Mouse (Mus musculus): ENCODE measurements around the gene Map3k7. TPM values are rescaled to one million over a fixed set of nuclear protein-coding genes. Genes with fewer than 3 reads are reported as not detected.
A peak's percentile ranks its signal among the peaks of the same experiment; 100 is the strongest.

Gene Map3k7
- 11.7 and 14.1 TPM in 2 replicates for polyA plus RNA-seq (2015; fragmentation: Nextera tagmentation; extraction: Ambion mirVana)

GRCm38 (mm10) chr4:31963354-31964193, at the start of gene Map3k7:
Gene Map3k7, plus strand, starts transcription at chr4:31964097.
- ATAC-seq (ENCODE audit: low read depth) (peak; percentile 92), DNase-seq (peak; percentile 86)
- Histone ChIP-seq H3K27me3 (no peaks in the 10 kb centered on the region), H3K4me3 (replicated peaks) (peak within 1 kb of the TSS; percentile 87), H3K27ac (peak within 1 kb of the TSS; percentile 95), H3K36me3 (no peaks in the 10 kb centered on the region; the same call in 1 of the 2 replicates), H3K4me2 (peak within 1 kb of the TSS; percentile 83), H3K4me1 (replicated peaks) (peaks cover 36% of the 10 kb centered on the region), H3K9me3 (replicated peaks) (no peaks in the 10 kb centered on the region), H3K9ac (peak within 1 kb of the TSS; percentile 91)
- under 1% methylated on average over 88 of the region's 88 CpGs for WGBS (ENCODE audit: insufficient replicate concordance)

DNA sequence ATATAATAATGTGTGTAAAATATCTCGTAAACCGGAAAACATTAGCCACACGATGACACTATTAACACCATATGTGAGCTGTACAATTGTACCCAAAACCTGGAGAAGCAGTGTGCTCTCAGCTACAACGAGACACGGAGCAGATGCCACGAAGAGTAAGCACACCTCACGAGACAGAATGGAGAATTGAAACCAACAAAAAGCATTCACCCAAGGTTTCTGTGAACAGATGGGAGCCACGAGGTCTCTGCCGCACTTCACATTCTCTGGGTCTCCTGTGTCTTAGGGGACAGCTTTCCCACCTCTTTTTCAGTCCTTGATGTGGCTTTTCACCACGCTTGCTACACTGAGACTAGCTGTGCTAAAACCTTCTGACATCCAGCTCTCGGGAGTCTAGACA, 48.8 kb upstream of the Map3k7 start:
- no peaks in the 10 kb centered on the region for H3K9me3 ChIP-seq (replicated peaks)
- H3K27me3 ChIP-seq: no peaks in the 10 kb centered on the region
- H3K4me1 ChIP-seq (replicated peaks): no peaks in the 10 kb centered on the region
- no peak overlapping the region for H3K4me3 ChIP-seq (replicated peaks)
- DNase-seq (no peak), ATAC-seq (ENCODE audit: low read depth) (no peak)
- H3K4me2 ChIP-seq: no peak overlapping the region
- H3K27ac ChIP-seq: no peak overlapping the region
- no peaks in the 10 kb centered on the region for H3K36me3 ChIP-seq
- H3K9ac ChIP-seq: no peak overlapping the region
- 72% methylated on average over 11 of the region's 11 CpGs for WGBS (ENCODE audit: insufficient replicate concordance)

GRCm38 (mm10) chr4:31918717-31919116, 45.2 kb upstream of the Map3k7 start:
- H3K9me3 ChIP-seq (replicated peaks): no peaks in the 10 kb centered on the region
- ATAC-seq (ENCODE audit: low read depth) (no peak), DNase-seq (no peak)
- H3K4me3 ChIP-seq (replicated peaks): no peak overlapping the region
- no peaks in the 10 kb centered on the region for H3K36me3 ChIP-seq
- no peaks in the 10 kb centered on the region for H3K27me3 ChIP-seq
- no peak overlapping the region for H3K4me2 ChIP-seq
- WGBS (ENCODE audit: insufficient replicate concordance): 83% methylated on average over 5 of the region's 5 CpGs
- H3K9ac ChIP-seq: no peak overlapping the region
- no peaks in the 10 kb centered on the region for H3K4me1 ChIP-seq (replicated peaks)
- H3K27ac ChIP-seq: no peak overlapping the region

- Histone ChIP-seq H3K36me3 (no peaks in the 10 kb centered on the region), H3K9me3 (replicated peaks) (no peaks in the 10 kb centered on the region), H3K27me3 (no peaks in the 10 kb centered on the region), H3K4me1 (replicated peaks) (no peaks in the 10 kb centered on the region), H3K4me2 (no peak overlapping the region), H3K27ac (no peak overlapping the region), H3K9ac (no peak overlapping the region), H3K4me3 (replicated peaks) (no peak overlapping the region)
- 37% methylated on average over 7 of the region's 7 CpGs for WGBS (ENCODE audit: insufficient replicate concordance)
- DNase-seq (no peak), ATAC-seq (ENCODE audit: low read depth) (no peak)
Observed at GRCm38 (mm10) chr4:31922215-31922614, 41.7 kb upstream of the Map3k7 start.

GRCm38 (mm10) chr4:31923437-31923836, 40.5 kb upstream of the Map3k7 start:
- no peak overlapping the region for H3K9ac ChIP-seq
- DNase-seq (no peak), ATAC-seq (ENCODE audit: low read depth) (no peak)
- H3K4me2 ChIP-seq: no peak overlapping the region
- WGBS (ENCODE audit: insufficient replicate concordance): 49% methylated on average over 8 of the region's 8 CpGs
- H3K27me3 ChIP-seq: no peaks in the 10 kb centered on the region
- H3K9me3 ChIP-seq (replicated peaks): no peaks in the 10 kb centered on the region
- no peak overlapping the region for H3K27ac ChIP-seq
- H3K4me1 ChIP-seq (replicated peaks): no peaks in the 10 kb centered on the region
- no peak overlapping the region for H3K4me3 ChIP-seq (replicated peaks)
- H3K36me3 ChIP-seq: no peaks in the 10 kb centered on the region

DNA sequence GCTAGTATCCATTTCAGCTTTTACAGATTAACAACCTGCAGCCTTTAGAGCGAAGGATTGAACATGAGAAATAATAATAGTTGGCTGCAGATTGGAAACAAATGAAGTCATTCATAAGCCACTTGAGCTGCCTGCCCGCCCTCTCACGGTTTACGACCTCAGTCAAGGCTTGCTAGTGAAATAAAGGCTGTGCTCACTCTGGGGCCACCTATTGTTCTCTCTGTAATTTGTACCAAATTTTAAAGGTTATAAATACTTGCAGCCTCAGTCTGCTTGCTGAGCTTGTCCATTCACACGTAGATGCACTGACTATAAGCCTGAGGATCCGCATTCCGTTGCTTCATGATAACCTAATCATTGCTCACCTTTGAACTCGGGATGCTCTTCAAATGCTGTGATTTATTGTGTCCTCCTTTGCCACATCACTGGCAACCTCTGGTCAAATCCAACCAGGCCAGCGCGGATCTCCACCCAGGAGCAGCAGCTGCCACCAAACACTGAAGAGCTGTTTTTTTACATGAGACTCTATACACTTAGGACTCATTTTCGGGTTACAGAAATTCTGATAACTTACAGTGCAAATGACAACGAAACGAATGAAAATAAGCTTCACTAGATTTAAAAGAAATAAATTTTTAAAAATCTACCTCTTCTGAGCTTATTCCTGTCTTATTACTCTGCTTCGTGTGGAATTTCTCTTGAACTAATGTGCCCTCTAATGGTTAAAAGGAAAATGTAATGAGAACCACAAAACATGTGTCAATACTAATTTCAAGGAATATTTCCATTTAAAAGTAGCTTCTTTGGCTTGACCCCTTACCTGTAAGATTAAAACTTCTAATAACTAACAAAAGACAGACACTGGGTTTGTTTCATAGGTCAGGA, 39.4 kb upstream of the Map3k7 start:
- no peaks in the 10 kb centered on the region for H3K9me3 ChIP-seq (replicated peaks)
- H3K27ac ChIP-seq: no peak overlapping the region
- no peaks in the 10 kb centered on the region for H3K36me3 ChIP-seq
- H3K9ac ChIP-seq: no peak overlapping the region
- H3K27me3 ChIP-seq: no peaks in the 10 kb centered on the region
- 63% methylated on average over 14 of the region's 14 CpGs for WGBS (ENCODE audit: insufficient replicate concordance)
- H3K4me2 ChIP-seq: no peak overlapping the region
- no peaks in the 10 kb centered on the region for H3K4me1 ChIP-seq (replicated peaks)
- ATAC-seq (ENCODE audit: low read depth): no peak
- no peak overlapping the region for H3K4me3 ChIP-seq (replicated peaks)
- DNase-seq: no peak

DNA sequence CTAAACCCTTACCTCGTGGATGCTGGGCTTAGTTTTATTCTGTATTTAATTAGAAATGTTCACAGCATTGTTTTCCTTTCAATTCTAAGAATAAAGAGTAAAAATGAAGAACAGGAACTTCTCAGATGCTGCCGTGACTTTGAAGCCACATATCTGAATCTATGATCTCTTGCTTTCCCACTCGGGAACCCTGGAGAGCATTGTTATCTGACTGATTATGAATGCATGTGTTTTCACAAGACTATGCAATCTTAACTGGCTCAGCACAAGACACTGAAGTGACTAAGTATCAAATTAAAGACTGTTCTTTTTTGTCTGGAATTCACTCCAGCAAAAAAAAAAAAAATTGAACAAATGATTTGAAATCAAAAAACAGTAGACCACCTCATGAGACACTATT, 30.7 kb upstream of the Map3k7 start:
- WGBS (ENCODE audit: insufficient replicate concordance): 22% methylated on average over 3 of the region's 3 CpGs
- peaks cover 6% of the 10 kb centered on the region for H3K4me1 ChIP-seq (replicated peaks)
- no peak overlapping the region for H3K4me2 ChIP-seq
- H3K9me3 ChIP-seq (replicated peaks): no peaks in the 10 kb centered on the region
- H3K27me3 ChIP-seq: peaks cover 22% of the 10 kb centered on the region
- no peak overlapping the region for H3K27ac ChIP-seq
- no peak overlapping the region for H3K9ac ChIP-seq
- DNase-seq (no peak), ATAC-seq (ENCODE audit: low read depth) (no peak)
- no peaks in the 10 kb centered on the region for H3K36me3 ChIP-seq
- H3K4me3 ChIP-seq (replicated peaks): no peak overlapping the region

GRCm38 (mm10) chr4:31935831-31936306, 28.0 kb upstream of the Map3k7 start:
- Histone ChIP-seq H3K9me3 (replicated peaks) (no peaks in the 10 kb centered on the region), H3K4me2 (no peak overlapping the region), H3K27me3 (peaks cover 30% of the 10 kb centered on the region), H3K27ac (no peak overlapping the region), H3K4me3 (replicated peaks) (no peak overlapping the region), H3K9ac (no peak overlapping the region), H3K4me1 (replicated peaks) (peaks cover 6% of the 10 kb centered on the region), H3K36me3 (no peaks in the 10 kb centered on the region)
- ATAC-seq (ENCODE audit: low read depth) (no peak), DNase-seq (no peak)
- WGBS (ENCODE audit: insufficient replicate concordance): 59% methylated on average over 3 of the region's 3 CpGs

DNA sequence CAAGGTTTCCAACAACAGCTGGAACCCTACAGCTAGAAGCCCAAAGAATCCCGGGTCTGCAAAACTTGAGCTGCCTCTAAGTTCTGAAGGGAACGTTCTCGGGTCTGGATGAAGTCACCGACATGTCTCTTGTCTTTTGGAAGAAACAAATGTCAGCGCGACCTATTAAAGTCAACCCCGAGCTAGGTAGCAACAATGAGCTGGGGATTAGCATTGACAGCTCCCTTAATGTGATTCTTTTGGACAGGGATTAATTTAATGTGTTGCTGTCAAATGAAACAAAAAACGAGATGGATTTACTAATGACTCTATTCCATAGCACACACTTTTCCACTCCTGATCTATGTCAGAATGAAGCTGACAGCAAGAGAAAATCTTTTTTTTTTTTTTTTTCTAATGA, 27.5 kb upstream of the Map3k7 start:
- Histone ChIP-seq H3K4me3 (replicated peaks) (no peak overlapping the region), H3K9ac (no peak overlapping the region), H3K9me3 (replicated peaks) (no peaks in the 10 kb centered on the region), H3K4me2 (no peak overlapping the region), H3K4me1 (replicated peaks) (peaks cover 6% of the 10 kb centered on the region), H3K27ac (no peak overlapping the region), H3K27me3 (peaks cover 30% of the 10 kb centered on the region), H3K36me3 (no peaks in the 10 kb centered on the region)
- ATAC-seq (ENCODE audit: low read depth) (no peak), DNase-seq (no peak)
- WGBS (ENCODE audit: insufficient replicate concordance): 34% methylated on average over 8 of the region's 8 CpGs

GRCm38 (mm10) chr4:31936911-31937375, 27.0 kb upstream of the Map3k7 start:
- H3K36me3 ChIP-seq: no peaks in the 10 kb centered on the region
- peaks cover 30% of the 10 kb centered on the region for H3K27me3 ChIP-seq
- peak overlapping the region; percentile 50; the same call in 1 of the 2 replicates for H3K4me3 ChIP-seq (replicated peaks)
- no peak overlapping the region for H3K9ac ChIP-seq
- no peaks in the 10 kb centered on the region for H3K9me3 ChIP-seq (replicated peaks)
- peaks cover 6% of the 10 kb centered on the region for H3K4me1 ChIP-seq (replicated peaks)
- no peak overlapping the region for H3K27ac ChIP-seq
- DNase-seq: no peak
- WGBS (ENCODE audit: insufficient replicate concordance): 12% methylated on average over 15 of the region's 15 CpGs
- no peak for ATAC-seq (ENCODE audit: low read depth)
- H3K4me2 ChIP-seq: peak overlapping the region; percentile 67

Measured in liver, embryonic 13.5 days (tissue).